Mouse (Mus musculus) embryonic facial prominence, embryonic 12.5 days (tissue): ENCODE data around the gene Igf2bp1. TPM values are rescaled to one million over a fixed set of nuclear protein-coding genes. Genes with fewer than 3 reads are reported as not detected.

Experiments
- ATAC-seq: fragments of 200-750 bp; cut with Nextera tagmentation; 2 replicates; pipeline ENCODE4 v1.8.0; 2017; ENCODE audit not compliant: insufficient number of reproducible peaks, insufficient read depth, low FRiP score, low TSS enrichment
- H3K27ac ChIP-seq: fragments of 300-500 bp; sonication (generic); 2 replicates; pipeline ENCODE4 v1.5.1; 2016; ENCODE audit warnings: mild to moderate bottlenecking
- H3K27me3 ChIP-seq: fragments of 300-500 bp; sonication (generic); 2 replicates; pipeline ENCODE4 v1.6.1; 2016; ENCODE audit warnings: mild to moderate bottlenecking, moderate library complexity
- H3K36me3 ChIP-seq: fragments of 300-500 bp; sonication (generic); 2 replicates; pipeline ENCODE4 v1.6.1; 2016; ENCODE audit warnings: mild to moderate bottlenecking
- H3K4me1 ChIP-seq: fragments of 300-500 bp; sonication (generic); 2 replicates; pipeline ENCODE4 v1.6.1; 2016
- H3K4me2 ChIP-seq: fragments of 300-500 bp; sonication (generic); replicated peaks from 2 replicates; pipeline ENCODE4 v1.6.1; 2016; ENCODE audit warnings: mild to moderate bottlenecking, moderate library complexity
- H3K4me3 ChIP-seq: fragments of 300-500 bp; sonication (generic); 2 replicates; pipeline ENCODE4 v1.5.1; 2016; ENCODE audit warnings: mild to moderate bottlenecking
- H3K9ac ChIP-seq: fragments of 300-500 bp; sonication (generic); 2 replicates; pipeline ENCODE4 v1.6.1; 2016; ENCODE audit warnings: mild to moderate bottlenecking, moderate library complexity
- H3K9me3 ChIP-seq: fragments of 300-500 bp; sonication (generic); 2 replicates; pipeline ENCODE4 v1.6.1; 2016; ENCODE audit warnings: mild to moderate bottlenecking, moderate library complexity
- WGBS: fragments of 180-500 bp; shearing (Covaris S2); methylation state at CpG from one replicate; pipeline ENCODE4 v1.1.7; 2016; 5-methylcytosine and 5-hydroxymethylcytosine counted together
- polyA plus RNA-seq: library from polyadenylated mRNA; unstranded; fragments of >200 nt; fragmentation: Nextera tagmentation; extraction: Ambion mirVana; gene quantifications from 2 replicates; pipeline ENCODE4 v1.2.1, GENCODE M21; 2016

Igf2bp1 gene
- polyA plus RNA-seq, 1 experiment from 2014 or later: 89.6 TPM

DNA sequence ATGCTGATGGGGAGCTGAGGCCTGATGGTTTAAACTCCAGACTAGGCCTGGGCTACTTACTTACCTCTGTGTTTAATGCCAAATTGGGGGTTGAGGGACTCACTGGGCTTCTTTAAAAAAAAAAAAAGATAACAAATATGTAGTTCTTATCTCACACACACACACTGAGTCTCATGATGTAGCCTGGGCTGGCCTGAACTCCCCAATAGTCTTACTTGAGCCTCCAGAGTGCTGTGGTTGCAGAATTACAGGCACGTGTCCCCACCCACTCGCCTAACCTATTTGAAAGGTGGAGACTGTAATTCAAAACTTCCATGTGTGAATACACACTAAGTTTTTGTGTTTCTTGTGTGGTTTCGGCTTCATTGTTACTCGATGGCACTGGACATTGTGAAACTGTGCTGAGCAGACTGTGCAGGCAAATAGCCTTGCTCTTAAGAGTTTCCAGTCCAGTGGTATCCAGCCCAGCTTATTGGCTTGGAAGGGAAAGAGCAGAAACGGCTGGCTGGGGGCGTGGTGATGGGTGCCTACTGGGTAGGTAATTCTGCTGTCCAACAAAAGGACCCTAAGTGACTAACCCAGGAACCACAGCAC is 17.8 kb downstream of the Igf2bp1 start:
- H3K4me2 ChIP-seq: no peak overlapping the region
- ATAC-seq: no peak
- H3K27ac ChIP-seq: peak overlapping the region; percentile 74
- H3K4me1 ChIP-seq: peaks cover 70% of the 10 kb centered on the region
- WGBS: 65% methylated on average over 6 of the region's 6 CpGs
- 0 out of 2 replicates have a peak, but pooled peaks cover 9% of the 10 kb centered on the region for H3K36me3 ChIP-seq
- no peaks in the 10 kb centered on the region for H3K9me3 ChIP-seq
- no peaks in the 10 kb centered on the region for H3K27me3 ChIP-seq
- no peak overlapping the region for H3K4me3 ChIP-seq
- H3K9ac ChIP-seq: no peak overlapping the region

- H3K36me3 ChIP-seq: peaks cover 31% of the 10 kb centered on the region
- H3K4me1 ChIP-seq: peaks cover 46% of the 10 kb centered on the region
- 8% methylated on average over 1 of the region's 1 CpGs for WGBS
- peak overlapping the region; percentile 23; the same call in 1 of the 2 replicates for H3K4me2 ChIP-seq
- no peaks in the 10 kb centered on the region for H3K9me3 ChIP-seq
- H3K27me3 ChIP-seq: no peaks in the 10 kb centered on the region
- peak; percentile 88 for ATAC-seq
- no peak overlapping the region for H3K4me3 ChIP-seq
- H3K9ac ChIP-seq: peak overlapping the region; percentile 21; the same call in 1 of the 2 replicates
- H3K27ac ChIP-seq: peak overlapping the region; percentile 82
These were observed 23.3 kb downstream of the Igf2bp1 start for GRCm38 (mm10) chr11:95982475-95982874.

DNA sequence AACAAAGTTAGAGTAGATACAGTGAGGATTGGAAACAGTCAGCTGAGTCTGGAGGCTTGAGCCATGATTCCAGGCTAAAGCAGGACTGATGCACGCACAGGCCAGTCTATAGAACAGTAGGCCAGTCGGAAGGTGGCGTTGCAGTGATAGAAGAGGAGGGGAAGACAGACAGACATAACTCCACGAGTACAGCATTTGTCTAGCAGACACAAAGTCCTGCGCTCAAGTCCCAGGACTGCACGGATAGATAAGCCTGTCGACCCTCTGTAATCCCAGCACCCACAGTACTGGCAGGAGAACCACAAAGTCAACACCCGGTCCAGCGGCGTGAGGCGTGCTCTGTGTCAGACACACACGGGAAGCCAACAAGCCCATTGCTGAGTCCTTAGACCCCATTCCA is 23.9 kb downstream of the Igf2bp1 start:
- H3K36me3 ChIP-seq: peaks cover 33% of the 10 kb centered on the region
- H3K4me2 ChIP-seq: peak overlapping the region; percentile 23; the same call in 1 of the 2 replicates
- H3K4me1 ChIP-seq: peaks cover 46% of the 10 kb centered on the region
- 73% methylated on average over 12 of the region's 12 CpGs for WGBS
- H3K9ac ChIP-seq: no peak overlapping the region
- H3K27me3 ChIP-seq: no peaks in the 10 kb centered on the region
- ATAC-seq: no peak
- no peaks in the 10 kb centered on the region for H3K9me3 ChIP-seq
- H3K4me3 ChIP-seq: no peak overlapping the region
- peak overlapping the region; percentile 82 for H3K27ac ChIP-seq

DNA sequence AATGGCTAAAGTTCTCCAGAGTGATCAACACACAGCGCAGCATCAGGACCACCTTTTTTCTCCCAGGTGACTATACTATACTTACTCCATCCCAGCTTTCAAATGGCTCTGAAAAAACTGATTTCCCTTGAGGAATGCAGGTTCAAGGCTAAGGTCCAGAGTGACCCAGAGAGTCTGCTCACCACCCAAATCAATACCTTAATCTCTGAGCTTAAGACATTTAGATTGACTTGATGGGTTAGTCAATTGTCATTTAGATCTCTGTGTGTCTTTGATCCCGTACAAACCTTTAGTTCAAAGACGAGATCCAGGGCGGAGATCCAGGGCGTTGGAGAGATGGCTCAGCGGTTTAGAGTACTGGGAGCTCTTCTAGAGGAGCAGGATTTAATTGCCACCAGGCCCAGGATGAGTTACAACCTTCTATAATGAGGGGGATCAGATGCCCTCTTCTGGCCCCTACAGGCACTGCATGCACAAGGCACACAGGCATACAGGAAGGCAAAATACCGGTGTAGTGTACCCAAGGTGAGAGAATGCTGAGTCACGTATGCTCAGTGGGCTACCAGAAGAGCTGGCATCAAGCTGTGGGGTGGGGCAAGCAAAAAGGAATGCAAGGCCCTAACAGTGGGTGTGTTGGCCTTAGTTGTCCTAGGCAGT is 24.9 kb downstream of the Igf2bp1 start:
- whole genome bisulfite sequencing: 53% methylated on average over 8 of the region's 8 CpGs
- Histone ChIP-seq H3K4me1 (peaks cover 39% of the 10 kb centered on the region), H3K9me3 (no peaks in the 10 kb centered on the region), H3K9ac (no peak overlapping the region), H3K36me3 (peaks cover 38% of the 10 kb centered on the region), H3K4me3 (no peak overlapping the region), H3K4me2 (no peak overlapping the region), H3K27ac (0 out of 2 replicates have a peak overlapping the region, but pooled peaks have one; percentile 9), H3K27me3 (no peaks in the 10 kb centered on the region)
- no peak for ATAC-seq

- Histone ChIP-seq H3K27ac (no peak overlapping the region), H3K27me3 (no peaks in the 10 kb centered on the region), H3K4me3 (no peak overlapping the region), H3K9ac (no peak overlapping the region), H3K36me3 (peaks cover 62% of the 10 kb centered on the region), H3K4me2 (no peak overlapping the region), H3K9me3 (no peaks in the 10 kb centered on the region), H3K4me1 (peaks cover 32% of the 10 kb centered on the region)
- WGBS: 70% methylated on average over 3 of the region's 3 CpGs
- no peak for ATAC-seq
These were observed 27.3 kb downstream of the Igf2bp1 start for GRCm38 (mm10) chr11:95978487-95978886.

- Histone ChIP-seq H3K27me3 (no peaks in the 10 kb centered on the region), H3K36me3 (peaks cover 82% of the 10 kb centered on the region), H3K9me3 (no peaks in the 10 kb centered on the region), H3K4me1 (peaks cover 12% of the 10 kb centered on the region; the same call in 1 of the 2 replicates), H3K4me3 (no peak overlapping the region), H3K27ac (no peak overlapping the region), H3K4me2 (no peak overlapping the region), H3K9ac (no peak overlapping the region)
- ATAC-seq: no peak
- 96% methylated on average over 2 of the region's 2 CpGs for WGBS
These were observed 29.4 kb downstream of the Igf2bp1 start for GRCm38 (mm10) chr11:95976290-95976689.

DNA sequence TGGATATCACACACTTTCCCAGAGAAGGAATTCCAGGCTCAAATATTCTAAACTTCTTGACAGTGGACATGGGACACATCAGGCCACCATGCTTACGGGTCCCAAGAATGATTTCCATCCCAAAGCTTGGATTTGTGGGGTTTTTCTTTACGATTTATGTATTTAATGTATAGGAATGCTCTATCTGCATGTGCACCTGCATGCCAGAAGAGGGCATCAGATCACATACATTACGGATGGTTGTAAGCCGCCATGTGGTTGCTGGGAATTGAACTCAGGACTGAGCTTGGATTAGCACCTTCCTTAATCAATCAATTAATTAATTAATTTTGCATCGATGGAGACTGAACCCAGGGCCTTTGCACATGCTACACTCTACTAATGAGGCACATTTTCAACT is 30.0 kb downstream of the Igf2bp1 start:
- Histone ChIP-seq H3K9ac (no peak overlapping the region), H3K4me1 (0 out of 2 replicates have a peak, but pooled peaks cover 7% of the 10 kb centered on the region), H3K4me2 (no peak overlapping the region), H3K9me3 (no peaks in the 10 kb centered on the region), H3K27ac (no peak overlapping the region), H3K4me3 (no peak overlapping the region), H3K36me3 (peaks cover 88% of the 10 kb centered on the region), H3K27me3 (no peaks in the 10 kb centered on the region)
- WGBS: 93% methylated on average over 5 of the region's 5 CpGs
- ATAC-seq: no peak

DNA sequence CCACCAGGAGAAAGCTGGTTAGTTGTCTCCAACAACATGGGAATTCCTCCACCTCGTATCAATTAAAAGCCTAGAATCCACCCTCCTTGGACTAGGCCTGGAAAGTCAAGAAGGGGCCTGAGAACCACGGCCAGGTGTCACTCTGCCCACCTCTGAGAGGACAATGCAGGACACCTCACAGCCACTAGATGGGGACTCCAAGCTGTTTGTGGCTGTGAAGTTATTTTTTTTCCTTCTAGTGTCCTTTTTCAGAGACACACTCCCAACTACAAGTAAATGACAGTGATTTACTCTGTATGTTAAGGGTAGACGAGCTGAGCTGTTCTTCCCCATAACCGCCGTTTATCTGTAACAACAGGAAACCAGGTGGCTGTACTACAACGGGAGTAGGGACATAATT is 32.6 kb downstream of the Igf2bp1 start:
- H3K4me2 ChIP-seq: no peak overlapping the region
- H3K9ac ChIP-seq: no peak overlapping the region
- H3K27me3 ChIP-seq: no peaks in the 10 kb centered on the region
- 84% methylated on average over 6 of the region's 6 CpGs for WGBS
- no peaks in the 10 kb centered on the region for H3K9me3 ChIP-seq
- H3K27ac ChIP-seq: no peak overlapping the region
- H3K4me3 ChIP-seq: no peak overlapping the region
- ATAC-seq: no peak
- H3K36me3 ChIP-seq: peaks cover 98% of the 10 kb centered on the region
- no peaks in the 10 kb centered on the region for H3K4me1 ChIP-seq

GRCm38 (mm10) chr11:95963304-95963703 is 42.4 kb downstream of the Igf2bp1 start:
- Histone ChIP-seq H3K9ac (no peak overlapping the region), H3K4me1 (peaks cover 2% of the 10 kb centered on the region; the same call in 1 of the 2 replicates), H3K27ac (no peak overlapping the region), H3K36me3 (peaks cover 90% of the 10 kb centered on the region), H3K4me2 (no peak overlapping the region), H3K9me3 (no peaks in the 10 kb centered on the region), H3K4me3 (no peak overlapping the region), H3K27me3 (no peaks in the 10 kb centered on the region)
- no peak for ATAC-seq
- WGBS: 71% methylated on average over 7 of the region's 7 CpGs

GRCm38 (mm10) chr11:95959152-95959551 is 46.6 kb downstream of the Igf2bp1 start:
- ATAC-seq: no peak
- no peak overlapping the region; the same call in 1 of the 2 replicates for H3K9ac ChIP-seq
- H3K27ac ChIP-seq: no peak overlapping the region
- H3K4me2 ChIP-seq: no peak overlapping the region
- H3K4me3 ChIP-seq: no peak overlapping the region
- no peaks in the 10 kb centered on the region for H3K27me3 ChIP-seq
- H3K4me1 ChIP-seq: peaks cover 4% of the 10 kb centered on the region; the same call in 1 of the 2 replicates
- H3K9me3 ChIP-seq: no peaks in the 10 kb centered on the region
- peaks cover 48% of the 10 kb centered on the region for H3K36me3 ChIP-seq
- WGBS: 62% methylated on average over 6 of the region's 6 CpGs

- Histone ChIP-seq H3K36me3 (peaks cover 41% of the 10 kb centered on the region), H3K4me2 (no peak overlapping the region), H3K27ac (no peak overlapping the region), H3K9me3 (no peaks in the 10 kb centered on the region), H3K4me1 (peaks cover 4% of the 10 kb centered on the region; the same call in 1 of the 2 replicates), H3K9ac (no peak overlapping the region), H3K4me3 (no peak overlapping the region), H3K27me3 (no peaks in the 10 kb centered on the region)
- ATAC-seq: no peak
- 67% methylated on average over 9 of the region's 9 CpGs for WGBS
These were observed 47.5 kb downstream of the Igf2bp1 start for GRCm38 (mm10) chr11:95958251-95958650.

DNA sequence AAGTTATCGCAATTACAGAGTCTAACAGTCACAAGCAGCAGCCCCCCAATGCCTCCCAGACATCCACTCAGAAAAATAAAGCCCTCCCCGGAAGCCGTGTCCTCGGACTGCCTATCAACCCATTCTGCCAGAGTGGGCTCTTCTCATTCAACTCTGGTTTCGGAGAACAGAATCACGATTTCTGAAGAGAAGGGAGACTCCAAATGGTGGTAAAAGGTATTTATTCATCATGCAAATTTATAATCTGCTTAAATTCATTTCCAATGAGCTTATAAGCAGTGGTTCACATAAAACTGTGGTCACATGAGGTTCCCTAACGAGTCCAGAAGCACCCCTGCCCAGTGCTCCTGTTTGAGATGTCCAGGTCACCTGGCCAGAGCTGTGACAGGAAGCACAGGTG is 48.3 kb downstream of the Igf2bp1 start:
- H3K36me3 ChIP-seq: peaks cover 33% of the 10 kb centered on the region

More for the DNA sequence above, 48.3 kb downstream of the Igf2bp1 start:
- no peak overlapping the region for H3K4me3 ChIP-seq
- no peaks in the 10 kb centered on the region for H3K9me3 ChIP-seq
- H3K4me1 ChIP-seq: peaks cover 4% of the 10 kb centered on the region; the same call in 1 of the 2 replicates
- no peak for ATAC-seq
- H3K27me3 ChIP-seq: no peaks in the 10 kb centered on the region
- no peak overlapping the region for H3K4me2 ChIP-seq
- no peak overlapping the region for H3K9ac ChIP-seq
- H3K27ac ChIP-seq: no peak overlapping the region
- WGBS: 78% methylated on average over 7 of the region's 7 CpGs
